Mouse (Mus musculus): ENCODE data around the gene Gstt1.

DNA sequence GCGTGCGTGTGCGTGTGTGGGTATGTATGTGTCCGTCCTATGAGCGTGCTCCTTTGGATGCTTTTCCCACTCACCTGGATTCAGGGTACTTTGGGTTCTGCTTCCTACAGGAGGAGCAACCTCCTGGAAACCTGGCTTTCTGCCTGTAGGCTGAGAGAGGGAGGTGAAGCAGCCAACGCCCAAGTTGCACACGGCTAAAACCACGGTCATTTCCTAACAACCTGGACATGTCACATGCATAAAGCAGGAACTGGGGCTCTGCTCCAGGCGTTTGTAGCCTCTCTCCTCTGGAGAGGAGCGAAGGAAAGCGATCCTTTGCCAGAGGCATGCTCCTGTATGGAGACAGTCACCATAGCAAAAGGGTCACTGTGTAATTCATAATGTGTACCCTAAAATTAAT is 41.7 kb downstream of the Gstt1 start:
- TF ChIP-seq CTCF (IDR thresholded peaks at IDR 0.05; ENCODE audit: control insufficient read depth, insufficient read depth, insufficient read length) (no peak), USF1 (IDR thresholded peaks at IDR 0.05; ENCODE audit: low read depth) (no peak), MYOD1 (IDR thresholded peaks at IDR 0.05; ENCODE audit: control insufficient read depth, insufficient read length, low read depth) (no peak), MAX (IDR thresholded peaks at IDR 0.05) (no peak), FOSL1 (IDR thresholded peaks at IDR 0.05; ENCODE audit: insufficient read depth, low read length, poor library complexity, severe bottlenecking) (no peak)
